In the genomic region with DNA sequence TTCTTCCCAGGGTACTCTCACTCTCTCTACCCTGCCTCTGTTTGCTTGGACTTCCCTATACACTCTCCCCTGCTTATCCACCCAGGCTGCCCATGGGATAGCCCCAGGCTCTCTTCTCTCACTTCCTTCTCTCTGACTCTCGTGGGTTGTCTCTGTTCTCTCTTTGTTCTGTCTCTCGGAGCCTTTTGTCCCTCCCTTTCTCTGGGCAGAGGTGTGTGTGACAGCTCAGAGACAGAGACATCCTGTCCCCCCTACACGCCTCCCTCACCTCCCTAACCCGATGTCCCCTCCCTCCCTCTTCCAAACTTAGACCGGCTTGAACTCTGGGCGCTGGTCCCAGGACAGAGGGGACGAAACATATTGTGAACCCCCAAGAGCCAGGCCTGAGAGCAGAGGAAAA, we compare ENCODE assay signal across 22 mouse cellular contexts. TPM values are rescaled to one million over a fixed set of nuclear protein-coding genes. Genes with fewer than 3 reads are reported as not detected.
A peak's percentile ranks its signal among the peaks of the same experiment; 100 is the strongest.
DNase-seq lines count a peak whose midpoint lies in the region; ATAC-seq and TF ChIP-seq lines count a peak whose summit lies in the region.
"Had no signal": no experiment of that assay in that cellular context is flagged by ENCODE, and none has a peak within 500 bp of the region (broad histone marks: within the 10 kb centered on the region; RNA-seq: fewer than 3 reads in every experiment).

No protein-coding gene starts in this region.

- H3K27ac ChIP-seq in forebrain, embryonic 11.5 days (ENCODE audit: low read depth, low read length), result no peak overlapping the region
- H3K27ac ChIP-seq in forebrain, postnatal 0 days (ENCODE audit: low read depth, low read length), result no peak overlapping the region
- H3K27ac ChIP-seq in heart, postnatal 0 days (ENCODE audit: low read depth), result peak overlapping the region; percentile 68
- H3K27ac ChIP-seq: forebrain, embryonic 15.5 days; limb, embryonic 10.5 days; liver, embryonic 12.5 days; stomach, postnatal 0 days had no signal

- no peak overlapping the region for H3K4me3 ChIP-seq in forebrain, embryonic 11.5 days (ENCODE audit: low read depth, low read length)
- no peak overlapping the region for H3K4me3 ChIP-seq in forebrain, postnatal 0 days (ENCODE audit: low read depth, low read length)
- no peak overlapping the region for H3K4me3 ChIP-seq in heart, postnatal 0 days (ENCODE audit: low read depth, low read length)
- H3K4me3 ChIP-seq: forebrain, embryonic 15.5 days; limb, embryonic 10.5 days; liver, embryonic 12.5 days; myocyte had no signal

- H3K27me3 ChIP-seq in forebrain, embryonic 11.5 days (ENCODE audit: control insufficient read depth, insufficient read depth, low read length), result no peaks in the 10 kb centered on the region
- no peaks in the 10 kb centered on the region for H3K27me3 ChIP-seq in forebrain, postnatal 0 days (ENCODE audit: insufficient read depth, low read length)
- no peaks in the 10 kb centered on the region for H3K27me3 ChIP-seq in heart, postnatal 0 days (ENCODE audit: control insufficient read depth, insufficient read depth, low read length)
- H3K27me3 ChIP-seq: forebrain, embryonic 15.5 days had no signal

- no peak for TF ChIP-seq CTCF in forebrain, postnatal 0 days (IDR thresholded peaks at IDR 0.05; ENCODE audit: low read depth)
- no peak for TF ChIP-seq CTCF in heart, postnatal 0 days (IDR thresholded peaks at IDR 0.05; ENCODE audit: low read depth)

- H3K9me3 ChIP-seq in forebrain, embryonic 11.5 days (ENCODE audit: control insufficient read depth, low read length), result no peaks in the 10 kb centered on the region
- no peaks in the 10 kb centered on the region for H3K9me3 ChIP-seq in forebrain, postnatal 0 days (ENCODE audit: low read length)
- H3K9me3 ChIP-seq in heart, postnatal 0 days (replicated peaks; ENCODE audit: control insufficient read depth, low read length), result no peaks in the 10 kb centered on the region
- H3K9me3 ChIP-seq: forebrain, embryonic 15.5 days; limb, embryonic 10.5 days; liver, embryonic 12.5 days had no signal

- ATAC-seq in forebrain, embryonic 11.5 days (replicated peaks; ENCODE audit: low FRiP score), result no peak
- no peak for ATAC-seq in forebrain, postnatal 0 days
- ATAC-seq in granulocyte monocyte progenitor cell, adult 5-6 weeks (replicated peaks; ENCODE audit: poor library complexity, severe bottlenecking), result peak; percentile 71
- ATAC-seq in heart, postnatal 0 days (ENCODE audit: insufficient read depth, low read depth), result peak; percentile 31; the same call in 1 of the 2 replicates
- ATAC-seq: forebrain, embryonic 15.5 days; hindbrain, embryonic 16.5 days; liver, embryonic 12.5 days had no signal

- no peak overlapping the region for H3K4me2 ChIP-seq in forebrain, embryonic 11.5 days (ENCODE audit: low read depth, low read length, severe bottlenecking)
- no peak overlapping the region for H3K4me2 ChIP-seq in forebrain, postnatal 0 days (ENCODE audit: low read depth)
- H3K4me2 ChIP-seq in heart, postnatal 0 days (ENCODE audit: low read depth, low read length), result no peak overlapping the region
- H3K4me2 ChIP-seq: forebrain, embryonic 15.5 days; liver, embryonic 12.5 days had no signal

- H3K9ac ChIP-seq in forebrain, embryonic 11.5 days (ENCODE audit: low read length), result no peak overlapping the region
- H3K9ac ChIP-seq in forebrain, postnatal 0 days, result no peak overlapping the region
- no peak overlapping the region for H3K9ac ChIP-seq in heart, postnatal 0 days (replicated peaks; ENCODE audit: low read depth, low read length)
- H3K9ac ChIP-seq: forebrain, embryonic 15.5 days; liver, embryonic 12.5 days had no signal

- no peaks in the 10 kb centered on the region for H3K4me1 ChIP-seq in forebrain, embryonic 11.5 days (replicated peaks; ENCODE audit: control insufficient read depth, insufficient read depth, low read length)
- H3K4me1 ChIP-seq in forebrain, postnatal 0 days (ENCODE audit: insufficient read depth), result no peaks in the 10 kb centered on the region
- peaks cover 18% of the 10 kb centered on the region for H3K4me1 ChIP-seq in heart, postnatal 0 days (ENCODE audit: control insufficient read depth, insufficient read depth)
- H3K4me1 ChIP-seq: forebrain, embryonic 15.5 days; liver, embryonic 12.5 days had no signal

- TF ChIP-seq EP300 in heart, postnatal 0 days (IDR thresholded peaks at IDR 0.05; ENCODE audit: low read depth), result no peak

- peak; percentile 34 for DNase-seq in forebrain, embryonic 11.5 days (ENCODE audit: low spot score)
- no peak for DNase-seq in forebrain, postnatal 0 days
- peak; percentile 46 for DNase-seq in heart, postnatal 0 days (ENCODE audit: low spot score)
- DNase-seq in lung, postnatal 14 days, result peak; percentile 63
- DNase-seq in frontal cortex, postnatal 36 days (ENCODE audit: low spot score in 2 of 2), result no peak
- no peak for DNase-seq in adipocyte (ENCODE audit: low spot score)
- DNase-seq in adrenal gland, postnatal 4 days (ENCODE audit: low spot score in 2 of 2), result no peak
- DNase-seq: adrenal gland, postnatal 14 days; cerebellum, adult 9-11 months; embryo, embryonic 11 days; kidney, adult 2 months; right cerebral cortex, adult 18-20 months; thymus, postnatal 25 days had no signal

- no peaks in the 10 kb centered on the region for H3K36me3 ChIP-seq in forebrain, embryonic 11.5 days (ENCODE audit: control insufficient read depth, insufficient read depth, low read length)
- no peaks in the 10 kb centered on the region for H3K36me3 ChIP-seq in forebrain, postnatal 0 days (ENCODE audit: insufficient read depth)
- H3K36me3 ChIP-seq in heart, postnatal 0 days (replicated peaks; ENCODE audit: control insufficient read depth, insufficient read depth, low read length), result no peaks in the 10 kb centered on the region
- H3K36me3 ChIP-seq: forebrain, embryonic 15.5 days; limb, embryonic 10.5 days; liver, embryonic 12.5 days had no signal

- WGBS in forebrain, embryonic 11.5 days, result 34% methylated on average over 7 of the region's 7 CpGs
- WGBS in forebrain, postnatal 0 days, result 25% methylated on average over 7 of the region's 7 CpGs
- WGBS in heart, postnatal 0 days, result 17% methylated on average over 7 of the region's 7 CpGs

RNA-seq across cellular contexts. Expression of gene Sbk3, which starts 0.7 kb away (rescaled TPM):
- polyA plus RNA-seq in forebrain, embryonic 11.5 days (2014; fragmentation: Nextera tagmentation; extraction: Ambion mirVana), result 0.12 TPM in 1 of 2 replicates, not detected in the other
- 0.23 and 0.76 TPM in 2 replicates for total RNA-seq in forebrain, postnatal 0 days (2014; rRNA removed)
- polyA plus RNA-seq in forebrain, postnatal 0 days (2015; fragmentation: Nextera tagmentation; extraction: Ambion mirVana), result 0.39 and 0.76 TPM in 2 replicates
- total RNA-seq in granulocyte monocyte progenitor cell, adult 5-6 weeks (2014; fragmentation: Nextera tagmentation), result not detected in 2 replicates
- not detected in 2 replicates for total RNA-seq in granulocyte monocyte progenitor cell, adult 5-6 weeks (2017)
- total RNA-seq in heart, postnatal 0 days (2014; rRNA removed; ENCODE audit: low replicate concordance), result 3.2 and 3.9 TPM in 2 replicates
- 2.7 and 4.1 TPM in 2 replicates for polyA plus RNA-seq in heart, postnatal 0 days (2015; fragmentation: Nextera tagmentation; extraction: Ambion mirVana)
- total RNA-seq in adrenal gland, postnatal 4 days (2021), result under 1 TPM; 0.20 to 0.28 TPM
- total RNA-seq: CH12.LX; neutrophil, adult 5-6 weeks had no signal
- polyA plus RNA-seq: limb, embryonic 10.5 days; liver, embryonic 12.5 days; stomach, postnatal 0 days had no signal

RNA-seq across cellular contexts. Expression of gene Sbk2, which starts 7.5 kb away (rescaled TPM):
- 0.33 TPM in 1 of 2 replicates, not detected in the other for polyA plus RNA-seq in forebrain, embryonic 11.5 days (2014; fragmentation: Nextera tagmentation; extraction: Ambion mirVana)
- not detected in 2 replicates for total RNA-seq in forebrain, postnatal 0 days (2014; rRNA removed)
- polyA plus RNA-seq in forebrain, postnatal 0 days (2015; fragmentation: Nextera tagmentation; extraction: Ambion mirVana), result not detected in 2 replicates
- not detected in 2 replicates for total RNA-seq in granulocyte monocyte progenitor cell, adult 5-6 weeks (2014; fragmentation: Nextera tagmentation)
- not detected in 2 replicates for total RNA-seq in granulocyte monocyte progenitor cell, adult 5-6 weeks (2017)
- total RNA-seq in heart, postnatal 0 days (2014; rRNA removed; ENCODE audit: low replicate concordance), result 16.4 and 19.9 TPM in 2 replicates
- 22.0 and 24.3 TPM in 2 replicates for polyA plus RNA-seq in heart, postnatal 0 days (2015; fragmentation: Nextera tagmentation; extraction: Ambion mirVana)
- total RNA-seq in adrenal gland, postnatal 4 days (2021), result under 1 TPM; 0.50 to 0.90 TPM
- total RNA-seq: neutrophil, adult 5-6 weeks had no signal
- polyA plus RNA-seq: forebrain, embryonic 15.5 days; hindbrain, embryonic 16.5 days; liver, embryonic 12.5 days; stomach, postnatal 0 days had no signal

RNA-seq across cellular contexts. Expression of gene Zfp579, which starts 24.2 kb away (rescaled TPM):
- polyA plus RNA-seq in forebrain, embryonic 11.5 days (2014; fragmentation: Nextera tagmentation; extraction: Ambion mirVana), result 58.5 and 60.0 TPM in 2 replicates
- 34.6 and 34.7 TPM in 2 replicates for total RNA-seq in forebrain, postnatal 0 days (2014; rRNA removed)
- 36.7 and 42.6 TPM in 2 replicates for polyA plus RNA-seq in forebrain, postnatal 0 days (2015; fragmentation: Nextera tagmentation; extraction: Ambion mirVana)
- 10.0 and 14.1 TPM in 2 replicates for total RNA-seq in granulocyte monocyte progenitor cell, adult 5-6 weeks (2014; fragmentation: Nextera tagmentation)
- total RNA-seq in granulocyte monocyte progenitor cell, adult 5-6 weeks (2017), result 2.3 and 11.2 TPM in 2 replicates
- 8.3 and 15.0 TPM in 2 replicates for total RNA-seq in heart, postnatal 0 days (2014; rRNA removed; ENCODE audit: low replicate concordance)
- polyA plus RNA-seq in heart, postnatal 0 days (2015; fragmentation: Nextera tagmentation; extraction: Ambion mirVana), result 25.4 and 30.6 TPM in 2 replicates
- 10 to 100 TPM; 34.1 to 35.2 TPM for total RNA-seq in adrenal gland, postnatal 4 days (2021)

RNA-seq across cellular contexts. Expression of gene Zfp524, which starts 42.5 kb away (rescaled TPM):
- 9.5 and 11.1 TPM in 2 replicates for polyA plus RNA-seq in forebrain, embryonic 11.5 days (2014; fragmentation: Nextera tagmentation; extraction: Ambion mirVana)
- total RNA-seq in forebrain, postnatal 0 days (2014; rRNA removed), result 4.6 and 6.4 TPM in 2 replicates
- 5.0 and 5.3 TPM in 2 replicates for polyA plus RNA-seq in forebrain, postnatal 0 days (2015; fragmentation: Nextera tagmentation; extraction: Ambion mirVana)
- total RNA-seq in granulocyte monocyte progenitor cell, adult 5-6 weeks (2014; fragmentation: Nextera tagmentation), result 23.3 and 30.7 TPM in 2 replicates
- total RNA-seq in granulocyte monocyte progenitor cell, adult 5-6 weeks (2017), result 8.5 and 9.3 TPM in 2 replicates
- 11.0 and 15.6 TPM in 2 replicates for total RNA-seq in heart, postnatal 0 days (2014; rRNA removed; ENCODE audit: low replicate concordance)
- 12.5 and 15.1 TPM in 2 replicates for polyA plus RNA-seq in heart, postnatal 0 days (2015; fragmentation: Nextera tagmentation; extraction: Ambion mirVana)
- total RNA-seq in adrenal gland, postnatal 4 days (2021), result 10 to 100 TPM; 10.6 to 11.1 TPM

RNA-seq across cellular contexts. Expression of gene Fiz1, which starts 42.8 kb away (rescaled TPM):
- polyA plus RNA-seq in forebrain, embryonic 11.5 days (2014; fragmentation: Nextera tagmentation; extraction: Ambion mirVana), result 67.0 and 68.3 TPM in 2 replicates
- total RNA-seq in forebrain, postnatal 0 days (2014; rRNA removed), result 30.0 and 33.9 TPM in 2 replicates
- polyA plus RNA-seq in forebrain, postnatal 0 days (2015; fragmentation: Nextera tagmentation; extraction: Ambion mirVana), result 26.9 and 28.6 TPM in 2 replicates
- 27.4 and 33.9 TPM in 2 replicates for total RNA-seq in granulocyte monocyte progenitor cell, adult 5-6 weeks (2014; fragmentation: Nextera tagmentation)
- total RNA-seq in granulocyte monocyte progenitor cell, adult 5-6 weeks (2017), result 15.6 and 23.4 TPM in 2 replicates
- total RNA-seq in heart, postnatal 0 days (2014; rRNA removed; ENCODE audit: low replicate concordance), result 37.2 and 56.9 TPM in 2 replicates
- 14.4 and 14.7 TPM in 2 replicates for polyA plus RNA-seq in heart, postnatal 0 days (2015; fragmentation: Nextera tagmentation; extraction: Ambion mirVana)
- 10 to 100 TPM; 39.6 to 40.5 TPM for total RNA-seq in adrenal gland, postnatal 4 days (2021)

Comparison
In these comparisons a context has a peak if more than half of its experiments do, and no peak if none do; other contexts are left out.
1. DNase-seq: peak in forebrain, embryonic 11.5 days (single experiment), heart, postnatal 0 days (single experiment) and lung, postnatal 14 days (single experiment); none in forebrain, postnatal 0 days (single experiment), frontal cortex, postnatal 36 days (0 of 2), adipocyte (single experiment) and adrenal gland, postnatal 4 days (0 of 2).
2. ATAC-seq: peak in granulocyte monocyte progenitor cell, adult 5-6 weeks (single experiment) and heart, postnatal 0 days (single experiment); none in forebrain, embryonic 11.5 days (single experiment) and forebrain, postnatal 0 days (single experiment).